Mouse (Mus musculus) small intestine, adult 2 months (tissue): ENCODE results near the gene Col2a1.

ENCODE experiments used
- CTCF ChIP-seq: fragments of 200-500 bp; IDR thresholded peaks from 2 replicates; pipeline ENCODE4 v1.5.1; 2012; ENCODE audit warnings: low read depth, mild to moderate bottlenecking, control low read depth, inconsistent platforms, low read length, moderate library complexity, mixed read lengths; ENCODE audit not compliant: insufficient replicate concordance, insufficient read length; ENCODE audit errors: extremely low read depth
- POLR2A ChIP-seq: fragments of 200-500 bp; IDR thresholded peaks from 2 replicates; pipeline ENCODE4 v1.6.1; 2012; ENCODE audit warnings: low read depth, mild to moderate bottlenecking, control low read depth, inconsistent platforms, low read length, moderate library complexity

DNA sequence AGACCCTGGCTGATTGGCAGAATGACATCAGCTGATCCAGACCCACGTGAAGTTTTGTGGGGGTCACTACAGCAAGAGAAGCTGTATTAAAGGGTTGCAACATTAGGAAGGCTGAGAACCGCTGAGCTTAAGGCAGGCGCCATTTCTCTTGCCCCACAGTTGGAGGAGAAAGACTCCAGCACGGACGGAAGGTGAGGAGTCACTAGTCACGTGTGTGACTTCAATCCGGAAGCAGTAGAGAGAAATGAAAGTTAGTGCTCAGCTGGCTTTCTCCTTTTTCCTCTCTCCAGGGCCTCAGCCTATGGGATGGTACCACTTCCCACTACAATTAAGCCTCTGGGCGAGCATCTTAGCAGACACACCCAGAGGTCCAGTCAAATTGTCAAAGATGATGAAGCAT lies 62.0 kb downstream of the Col2a1 start:
- TF ChIP-seq CTCF (no peak), POLR2A (no peak)
